Mouse (Mus musculus): Measurements from ENCODE around the gene Gaa.
"Not testable (repeated sequence)": the region's sequence is repeated elsewhere in the genome, so short reads cannot be mapped to it uniquely, and the experiment has no call there.

DNA sequence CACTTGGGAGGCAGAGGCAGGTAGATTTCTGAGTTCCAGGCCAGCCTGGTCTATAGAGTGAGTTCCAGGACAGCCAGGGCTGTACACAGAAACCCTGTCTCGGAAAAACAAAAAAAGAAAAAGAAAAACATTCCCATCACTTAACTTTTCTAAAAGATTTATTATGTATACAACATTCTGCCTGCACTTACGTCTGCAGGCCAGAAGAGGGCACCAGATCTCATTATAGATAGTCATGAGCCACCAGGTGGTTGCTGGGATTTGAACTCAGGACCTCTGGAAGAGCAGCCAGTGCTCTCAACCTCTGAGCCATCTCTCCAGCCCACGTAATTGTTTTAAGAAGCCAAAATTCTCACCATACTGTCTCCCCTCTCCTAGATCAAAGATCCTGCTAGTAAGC is 4.8 kb downstream of the Gaa start:
- TF ChIP-seq GATA1, TAL1 (IDR thresholded peaks at IDR 0.05; ENCODE audit: low read length): not testable (repeated sequence)

Data from erythroblast, embryonic 14.5 days (primary cell).